Mouse (Mus musculus) CH12.LX (cell line): ENCODE data around the gene Guca1b.

Source experiments
- CHD2 ChIP-seq: IDR thresholded peaks from 2 replicates; pipeline ENCODE4 v1.6.1; 2011; ENCODE audit warnings: low read length, improper control_type of control experiment
- CTCF ChIP-seq, 2 experiments: IDR thresholded peaks in 1 of 2; conservative IDR thresholded peaks in 1 of 2; 2 replicates each; pipeline ENCODE4 v1.5.1; 2011 to 2012; ENCODE audit warnings: low read depth in 2 of 2, low read length in 2 of 2, improper control_type of control experiment in 1 of 2, inconsistent platforms in 1 of 2, mild to moderate bottlenecking in 1 of 2, moderate library complexity in 1 of 2
- EP300 ChIP-seq: IDR thresholded peaks from 2 replicates; pipeline ENCODE4 v1.6.1; 2011; ENCODE audit warnings: low read length, improper control_type of control experiment
- POLR2AphosphoS2 ChIP-seq: IDR thresholded peaks from 2 replicates; pipeline ENCODE4 v1.6.1; 2011; ENCODE audit warnings: low read depth, low read length, improper control_type of control experiment

DNA sequence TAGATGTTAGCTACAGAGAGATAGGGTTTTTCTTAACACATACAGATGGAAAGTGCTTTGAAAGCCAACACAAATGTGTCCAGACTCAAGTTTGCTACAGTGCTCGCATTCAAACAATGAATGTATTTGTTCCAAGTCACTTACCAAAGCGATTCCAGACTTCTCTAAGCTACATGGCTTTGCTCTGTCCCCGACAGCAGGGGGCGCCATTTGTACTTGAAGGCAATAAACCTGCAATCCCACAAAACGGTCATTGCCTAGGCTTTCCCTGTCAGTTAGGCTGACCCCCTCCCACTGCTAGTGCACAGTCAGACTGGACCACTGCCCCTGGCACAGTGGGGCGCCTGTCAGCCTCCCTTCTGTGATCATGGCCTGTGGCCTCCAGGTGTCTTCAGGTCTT is 25.2 kb upstream of the Guca1b start:
- TF ChIP-seq CTCF (conservative IDR thresholded peaks at IDR 0.05 in 1 of 2, IDR thresholded peaks at IDR 0.05 in 1 of 2; ENCODE audit: low read depth in 2 of 2, low read length in 2 of 2) (peak; percentile 64 to 75), EP300 (no peak), POLR2AphosphoS2 (no peak), CHD2 (no peak)
